Mouse (Mus musculus): ENCODE data around the gene Dmpk. TPM values are rescaled to one million over a fixed set of nuclear protein-coding genes. Genes with fewer than 3 reads are reported as not detected.

Dmpk gene
- total and polyA plus RNA-seq, 2 experiments from 2014 or later: 5.6 to 27.8 TPM

DNA sequence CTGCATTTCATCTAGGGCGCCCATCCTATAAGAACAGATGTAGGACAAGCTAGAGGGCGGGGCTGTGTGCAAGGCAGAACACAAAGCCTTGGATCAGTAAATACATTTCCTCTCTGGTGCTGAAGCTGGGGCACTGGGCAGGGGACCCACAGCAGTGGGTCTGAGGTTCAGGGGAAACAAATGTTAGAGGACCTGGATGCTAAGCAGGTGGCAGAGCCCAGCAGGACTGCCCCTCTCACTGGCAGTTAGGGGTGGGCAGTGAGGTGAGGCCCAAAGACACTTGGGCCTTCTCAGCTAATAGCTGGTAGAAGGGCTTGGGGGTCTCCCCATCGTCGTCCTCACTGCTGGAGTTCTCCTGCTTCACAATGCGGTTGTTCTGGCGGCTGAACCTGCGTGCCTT lies 15.2 kb downstream of the Dmpk start:
- ATAC-seq (no peak), DNase-seq (ENCODE audit: low spot score) (no peak)
- no peak overlapping the region for H3K4me3 ChIP-seq (ENCODE audit: low read length)
- H3K4me1 ChIP-seq (ENCODE audit: insufficient read depth, low read length): no peaks in the 10 kb centered on the region
- no peak for TF ChIP-seq CTCF (IDR thresholded peaks at IDR 0.05; ENCODE audit: low read depth)
- H3K36me3 ChIP-seq (ENCODE audit: insufficient read depth, low read length): no peaks in the 10 kb centered on the region
- no peak overlapping the region for H3K9ac ChIP-seq (replicated peaks; ENCODE audit: low read length)
- H3K4me2 ChIP-seq (ENCODE audit: low read depth, low read length): no peak overlapping the region
- H3K27me3 ChIP-seq (ENCODE audit: insufficient read depth, low read length): peaks cover 5% of the 10 kb centered on the region; the same call in 1 of the 2 replicates
- H3K27ac ChIP-seq: no peak overlapping the region
- WGBS: 54% methylated on average over 7 of the region's 7 CpGs
- H3K9me3 ChIP-seq (ENCODE audit: low read length): peaks cover 3% of the 10 kb centered on the region; the same call in 1 of the 2 replicates

DNA sequence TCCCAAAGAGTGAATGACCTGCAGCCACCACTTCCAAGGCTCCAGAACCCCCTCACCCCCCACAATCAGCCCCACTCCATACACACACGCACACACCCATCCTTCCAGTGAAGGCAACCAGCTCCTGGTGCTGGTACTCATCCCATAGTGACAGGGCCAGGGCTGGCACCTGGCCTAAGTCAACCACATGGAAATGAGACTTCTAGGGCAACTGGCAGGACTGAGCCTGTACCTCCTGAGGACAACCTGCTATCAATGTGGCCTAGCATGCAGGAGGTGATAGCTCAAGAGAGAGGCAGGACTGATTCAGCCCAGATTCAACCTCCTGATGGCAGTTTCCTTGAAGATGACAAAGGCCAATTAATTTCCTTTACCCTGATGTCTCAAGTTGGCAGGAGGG lies 16.6 kb downstream of the Dmpk start:
- no peaks in the 10 kb centered on the region for H3K27me3 ChIP-seq (ENCODE audit: insufficient read depth, low read length)
- ATAC-seq: no peak
- no peaks in the 10 kb centered on the region for H3K36me3 ChIP-seq (ENCODE audit: insufficient read depth, low read length)
- no peak for DNase-seq (ENCODE audit: low spot score)
- H3K27ac ChIP-seq: no peak overlapping the region
- 90% methylated on average over 1 of the region's 1 CpGs for WGBS
- H3K4me3 ChIP-seq (ENCODE audit: low read length): no peak overlapping the region
- no peak overlapping the region for H3K4me2 ChIP-seq (ENCODE audit: low read depth, low read length)
- no peaks in the 10 kb centered on the region for H3K4me1 ChIP-seq (ENCODE audit: insufficient read depth, low read length)
- H3K9me3 ChIP-seq (ENCODE audit: low read length): peaks cover 3% of the 10 kb centered on the region; the same call in 1 of the 2 replicates
- TF ChIP-seq CTCF (IDR thresholded peaks at IDR 0.05; ENCODE audit: low read depth): no peak
- H3K9ac ChIP-seq (replicated peaks; ENCODE audit: low read length): no peak overlapping the region

- Histone ChIP-seq H3K4me3 (ENCODE audit: low read length) (no peak overlapping the region), H3K27me3 (ENCODE audit: insufficient read depth, low read length) (no peaks in the 10 kb centered on the region), H3K27ac (no peak overlapping the region), H3K4me1 (ENCODE audit: insufficient read depth, low read length) (no peaks in the 10 kb centered on the region), H3K9ac (replicated peaks; ENCODE audit: low read length) (no peak overlapping the region), H3K4me2 (ENCODE audit: low read depth, low read length) (no peak overlapping the region), H3K36me3 (ENCODE audit: insufficient read depth, low read length) (no peaks in the 10 kb centered on the region), H3K9me3 (ENCODE audit: low read length) (peaks cover 3% of the 10 kb centered on the region; the same call in 1 of the 2 replicates)
- TF ChIP-seq CTCF (IDR thresholded peaks at IDR 0.05; ENCODE audit: low read depth): no peak
- no peak for ATAC-seq
- no peak for DNase-seq (ENCODE audit: low spot score)
Measured at GRCm38 (mm10) chr7:19103741-19104140, 20.1 kb downstream of the Dmpk start.

- Histone ChIP-seq H3K27ac (no peak overlapping the region), H3K9me3 (ENCODE audit: low read length) (peaks cover 3% of the 10 kb centered on the region; the same call in 1 of the 2 replicates), H3K9ac (replicated peaks; ENCODE audit: low read length) (no peak overlapping the region), H3K27me3 (ENCODE audit: insufficient read depth, low read length) (no peaks in the 10 kb centered on the region), H3K4me2 (ENCODE audit: low read depth, low read length) (no peak overlapping the region), H3K4me3 (ENCODE audit: low read length) (no peak overlapping the region), H3K36me3 (ENCODE audit: insufficient read depth, low read length) (no peaks in the 10 kb centered on the region), H3K4me1 (ENCODE audit: insufficient read depth, low read length) (no peaks in the 10 kb centered on the region)
- TF ChIP-seq CTCF (IDR thresholded peaks at IDR 0.05; ENCODE audit: low read depth): no peak
- DNase-seq (ENCODE audit: low spot score) (no peak), ATAC-seq (no peak)
- 77% methylated on average over 2 of the region's 2 CpGs for WGBS
Measured at GRCm38 (mm10) chr7:19104486-19104885, 20.8 kb downstream of the Dmpk start.

DNA sequence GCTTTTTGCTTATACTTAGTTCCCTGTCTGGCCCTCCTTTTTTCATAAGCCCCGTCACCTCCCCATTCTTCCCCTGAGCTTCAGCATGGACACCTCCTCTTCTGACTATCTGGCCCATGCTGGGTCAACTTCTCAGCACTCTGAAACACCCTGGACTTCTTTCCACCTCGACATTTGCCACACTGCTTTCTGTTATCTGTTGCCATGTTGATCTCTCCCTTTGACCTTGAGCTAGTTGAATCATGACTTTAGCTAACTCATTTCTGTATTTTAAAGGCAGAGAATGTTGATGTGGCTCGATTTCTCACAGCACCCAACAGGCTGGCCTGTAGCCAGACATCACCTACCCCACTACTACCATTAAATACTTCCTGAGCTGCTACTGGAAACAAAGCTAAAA lies 23.8 kb downstream of the Dmpk start:
- no peaks in the 10 kb centered on the region for H3K4me1 ChIP-seq (ENCODE audit: insufficient read depth, low read length)
- H3K4me2 ChIP-seq (ENCODE audit: low read depth, low read length): no peak overlapping the region
- no peak overlapping the region for H3K4me3 ChIP-seq (ENCODE audit: low read length)
- H3K9me3 ChIP-seq (ENCODE audit: low read length): peaks cover 3% of the 10 kb centered on the region; the same call in 1 of the 2 replicates
- H3K36me3 ChIP-seq (ENCODE audit: insufficient read depth, low read length): no peaks in the 10 kb centered on the region
- ATAC-seq (no peak), DNase-seq (ENCODE audit: low spot score) (no peak)
- H3K9ac ChIP-seq (replicated peaks; ENCODE audit: low read length): no peak overlapping the region
- 62% methylated on average over 3 of the region's 3 CpGs for WGBS
- H3K27me3 ChIP-seq (ENCODE audit: insufficient read depth, low read length): no peaks in the 10 kb centered on the region
- TF ChIP-seq CTCF (IDR thresholded peaks at IDR 0.05; ENCODE audit: low read depth): no peak
- H3K27ac ChIP-seq: no peak overlapping the region

- no peaks in the 10 kb centered on the region for H3K36me3 ChIP-seq (ENCODE audit: insufficient read depth, low read length)
- no peak overlapping the region for H3K4me2 ChIP-seq (ENCODE audit: low read depth, low read length)
- TF ChIP-seq CTCF (IDR thresholded peaks at IDR 0.05; ENCODE audit: low read depth): no peak
- 90% methylated on average over 1 of the region's 1 CpGs for WGBS
- H3K9ac ChIP-seq (replicated peaks; ENCODE audit: low read length): no peak overlapping the region
- no peak for DNase-seq (ENCODE audit: low spot score)
- no peak overlapping the region for H3K27ac ChIP-seq
- H3K4me1 ChIP-seq (ENCODE audit: insufficient read depth, low read length): no peaks in the 10 kb centered on the region
- no peaks in the 10 kb centered on the region for H3K27me3 ChIP-seq (ENCODE audit: insufficient read depth, low read length)
- H3K4me3 ChIP-seq (ENCODE audit: low read length): no peak overlapping the region
- no peaks in the 10 kb centered on the region for H3K9me3 ChIP-seq (ENCODE audit: low read length)
- no peak for ATAC-seq
Measured at GRCm38 (mm10) chr7:19109565-19109964, 25.9 kb downstream of the Dmpk start.

DNA sequence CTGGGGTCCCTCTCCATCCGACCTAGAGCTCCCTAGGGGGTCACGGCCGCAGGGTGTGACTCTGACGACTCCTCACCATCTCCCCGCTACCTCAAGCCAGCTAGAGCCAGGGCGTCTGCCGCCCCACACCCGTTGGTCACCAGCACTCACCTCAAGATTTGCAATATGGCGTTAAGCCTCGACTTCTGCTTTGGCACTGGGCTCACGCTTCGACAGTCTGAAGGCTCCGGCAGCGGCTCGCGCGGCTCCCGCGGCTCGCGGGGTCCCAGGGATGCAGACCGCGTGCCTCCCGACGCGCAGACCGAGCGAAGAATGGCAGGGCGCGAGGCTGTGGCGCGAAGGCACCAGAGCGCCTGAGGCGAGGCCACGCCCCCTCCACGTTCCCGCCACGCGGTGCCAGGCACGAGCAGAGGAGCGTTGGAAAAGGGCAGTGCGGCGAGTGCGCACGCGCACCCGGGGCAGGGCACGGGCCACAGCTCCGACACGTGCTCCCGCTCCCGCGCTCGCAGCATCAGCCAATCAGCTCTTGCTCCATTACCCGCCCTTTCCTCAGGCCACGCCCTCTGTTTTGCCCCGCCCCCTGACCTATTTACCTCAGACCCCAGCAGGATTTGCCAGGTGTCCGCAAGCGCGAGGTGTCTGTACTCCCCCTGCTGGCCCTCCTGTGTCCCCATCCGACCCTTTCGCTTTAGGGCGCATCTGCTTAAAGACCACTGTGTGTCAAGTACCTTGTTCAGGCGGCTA lies 34.6 kb downstream of the Dmpk start, which contains the start of gene Gm4969:
Gm4969 (minus strand) TSS at position 341 of the 744 bp plus-strand sequence.
- WGBS: 18% methylated on average over 64 of the region's 64 CpGs
- TF ChIP-seq CTCF (IDR thresholded peaks at IDR 0.05; ENCODE audit: low read depth): peak; percentile 57
- ATAC-seq: peak; percentile 83
- Histone ChIP-seq H3K4me2 (ENCODE audit: low read depth, low read length) (peak within 1 kb of the TSS; percentile 55), H3K9ac (replicated peaks; ENCODE audit: low read length) (0 out of 2 replicates have a peak within 1 kb of the TSS, but pooled peaks have one; percentile 38), H3K27me3 (ENCODE audit: insufficient read depth, low read length) (no peaks in the 10 kb centered on the region), H3K9me3 (ENCODE audit: low read length) (no peaks in the 10 kb centered on the region), H3K36me3 (ENCODE audit: insufficient read depth, low read length) (no peaks in the 10 kb centered on the region), H3K27ac (peak within 1 kb of the TSS; percentile 62; the same call in 1 of the 2 replicates), H3K4me3 (ENCODE audit: low read length) (peak within 1 kb of the TSS; percentile 39), H3K4me1 (ENCODE audit: insufficient read depth, low read length) (peaks cover 16% of the 10 kb centered on the region)
- DNase-seq (ENCODE audit: low spot score): peak; percentile 91
